Mouse (Mus musculus) limb, embryonic 12.5 days (tissue): ENCODE results near the gene Nid1. TPM values are rescaled to one million over a fixed set of nuclear protein-coding genes. Genes with fewer than 3 reads are reported as not detected.
"Not testable (repeated sequence)": the region's sequence is repeated elsewhere in the genome, so short reads cannot be mapped to it uniquely, and the experiment has no call there.

Source experiments
- ATAC-seq: fragments of 200-750 bp; cut with Nextera tagmentation; 2 replicates; pipeline ENCODE4 v1.8.0; 2017; ENCODE audit warnings: low read depth, moderate TSS enrichment; ENCODE audit not compliant: insufficient number of reproducible peaks, insufficient read depth, low FRiP score, low TSS enrichment
- H3K27ac ChIP-seq: fragments of 300-500 bp; sonication (generic); 2 replicates; pipeline ENCODE4 v1.5.1; 2016; ENCODE audit warnings: mild to moderate bottlenecking, moderate library complexity
- H3K27me3 ChIP-seq: fragments of 300-500 bp; sonication (generic); 2 replicates; pipeline ENCODE4 v1.6.1; 2016; ENCODE audit warnings: mild to moderate bottlenecking, moderate library complexity
- H3K36me3 ChIP-seq: fragments of 300-500 bp; sonication (generic); 2 replicates; pipeline ENCODE4 v1.6.1; 2016; ENCODE audit warnings: mild to moderate bottlenecking, moderate library complexity
- H3K4me1 ChIP-seq: fragments of 300-500 bp; sonication (generic); replicated peaks from 2 replicates; pipeline ENCODE4 v1.6.1; 2016
- H3K4me2 ChIP-seq: fragments of 300-500 bp; sonication (generic); 2 replicates; pipeline ENCODE4 v1.6.1; 2016; ENCODE audit warnings: mild to moderate bottlenecking, moderate library complexity
- H3K4me3 ChIP-seq: fragments of 300-500 bp; sonication (generic); replicated peaks from 2 replicates; pipeline ENCODE4 v1.5.1; 2016; ENCODE audit warnings: mild to moderate bottlenecking
- H3K9ac ChIP-seq: fragments of 300-500 bp; sonication (generic); replicated peaks from 2 replicates; pipeline ENCODE4 v1.6.1; 2016; ENCODE audit warnings: mild to moderate bottlenecking, moderate library complexity
- H3K9me3 ChIP-seq: fragments of 300-500 bp; sonication (generic); 2 replicates; pipeline ENCODE4 v1.6.1; 2016; ENCODE audit warnings: mild to moderate bottlenecking, moderate library complexity
- whole genome bisulfite sequencing: fragments of 180-500 bp; shearing (Covaris S2); methylation state at CpG from one replicate; pipeline ENCODE4 v1.1.7; 2016; 5-methylcytosine and 5-hydroxymethylcytosine counted together
- polyA plus RNA-seq: library from polyadenylated mRNA; unstranded; fragments of >200 nt; fragmentation: Nextera tagmentation; extraction: Ambion mirVana; gene quantifications from 2 replicates; pipeline ENCODE4 v1.2.1, GENCODE M21; 2016

The Nid1 gene
- polyA plus RNA-seq: 27.0 and 46.0 TPM in 2 replicates

GRCm38 (mm10) chr13:13437460-13438015, at the start of gene Nid1:
Gene Nid1, plus strand, starts transcription at chr13:13437551.
- not testable (repeated sequence) for H3K36me3 ChIP-seq, H3K27me3 ChIP-seq, H3K9ac ChIP-seq, H3K4me1 ChIP-seq, H3K27ac ChIP-seq, H3K9me3 ChIP-seq
- WGBS: under 1% methylated on average over 33 of the region's 39 CpGs
- Histone ChIP-seq H3K4me3 (peak within 1 kb of the TSS; percentile 29), H3K4me2 (peak within 1 kb of the TSS; percentile 47)
- ATAC-seq: peak; percentile 77

- not testable (repeated sequence) for H3K27ac ChIP-seq, H3K36me3 ChIP-seq, H3K9ac ChIP-seq, H3K4me1 ChIP-seq, H3K9me3 ChIP-seq, H3K27me3 ChIP-seq
- peak within 1 kb of the TSS; percentile 54 for H3K4me2 ChIP-seq
- 1% methylated on average over 60 of the region's 78 CpGs for WGBS
- peak; percentile 84 for ATAC-seq
- peak within 1 kb of the TSS; percentile 37 for H3K4me3 ChIP-seq
Observed at GRCm38 (mm10) chr13:13393228-13394095, 43.9 kb upstream of the Nid1 start, which contains the start of gene Gpr137b. Gene Gpr137b, minus strand, starts transcription at chr13:13394014.

- not testable (repeated sequence) for H3K4me1 ChIP-seq, H3K36me3 ChIP-seq, H3K27me3 ChIP-seq, H3K27ac ChIP-seq, H3K9me3 ChIP-seq, H3K9ac ChIP-seq
- H3K4me2 ChIP-seq: peak overlapping the region; percentile 54
- H3K4me3 ChIP-seq: peak overlapping the region; percentile 37
- ATAC-seq: peak; percentile 69
- WGBS: under 1% methylated on average over 15 of the region's 15 CpGs
Observed at GRCm38 (mm10) chr13:13394096-13394395, 43.3 kb upstream of the Nid1 start.

- H3K27me3 ChIP-seq, H3K4me3 ChIP-seq, H3K27ac ChIP-seq, H3K4me1 ChIP-seq, H3K4me2 ChIP-seq, H3K36me3 ChIP-seq, H3K9ac ChIP-seq, H3K9me3 ChIP-seq, ATAC-seq: not testable (repeated sequence)
- 82% methylated on average over 3 of the region's 3 CpGs for WGBS
Observed at GRCm38 (mm10) chr13:13400851-13401250, 36.5 kb upstream of the Nid1 start.

- H3K4me2 ChIP-seq, H3K9me3 ChIP-seq, H3K9ac ChIP-seq, H3K27me3 ChIP-seq, H3K4me3 ChIP-seq, ATAC-seq, H3K4me1 ChIP-seq, H3K27ac ChIP-seq, H3K36me3 ChIP-seq: not testable (repeated sequence)
- 56% methylated on average over 5 of the region's 5 CpGs for WGBS
Observed at GRCm38 (mm10) chr13:13402818-13403217, 34.5 kb upstream of the Nid1 start.

- not testable (repeated sequence) for H3K27ac ChIP-seq, H3K27me3 ChIP-seq, H3K9me3 ChIP-seq, H3K4me1 ChIP-seq, ATAC-seq, H3K4me3 ChIP-seq, H3K4me2 ChIP-seq, H3K9ac ChIP-seq, H3K36me3 ChIP-seq
- WGBS: 89% methylated on average over 3 of the region's 3 CpGs
Observed at GRCm38 (mm10) chr13:13403366-13403765, 34.0 kb upstream of the Nid1 start.

- WGBS: 88% methylated on average over 4 of the region's 6 CpGs
- H3K4me2 ChIP-seq, H3K4me3 ChIP-seq, H3K27me3 ChIP-seq, H3K27ac ChIP-seq, ATAC-seq, H3K9me3 ChIP-seq, H3K4me1 ChIP-seq, H3K36me3 ChIP-seq, H3K9ac ChIP-seq: not testable (repeated sequence)
Observed at GRCm38 (mm10) chr13:13403839-13404238, 33.5 kb upstream of the Nid1 start.

GRCm38 (mm10) chr13:13404517-13405155, 32.7 kb upstream of the Nid1 start:
- H3K4me1 ChIP-seq: not testable (repeated sequence)

GRCm38 (mm10) chr13:13405511-13405910, 31.8 kb upstream of the Nid1 start:
- not testable (repeated sequence) for ATAC-seq, H3K27me3 ChIP-seq, H3K9ac ChIP-seq, H3K9me3 ChIP-seq, H3K4me2 ChIP-seq, H3K4me1 ChIP-seq, H3K36me3 ChIP-seq, H3K27ac ChIP-seq, H3K4me3 ChIP-seq
- WGBS: no CpG with 5 or more reads among the region's 6 CpGs

More at GRCm38 (mm10) chr13:13404517-13405155, 32.7 kb upstream of the Nid1 start:
- H3K36me3 ChIP-seq, ATAC-seq, H3K27ac ChIP-seq, H3K4me3 ChIP-seq, H3K4me2 ChIP-seq, H3K27me3 ChIP-seq, H3K9me3 ChIP-seq, H3K9ac ChIP-seq: not testable (repeated sequence)
- WGBS: 88% methylated on average over 4 of the region's 6 CpGs

GRCm38 (mm10) chr13:13414206-13414605, 23.1 kb upstream of the Nid1 start:
- no peak for ATAC-seq
- Histone ChIP-seq H3K9ac (no peak overlapping the region), H3K9me3 (no peaks in the 10 kb centered on the region), H3K27me3 (no peaks in the 10 kb centered on the region), H3K36me3 (no peaks in the 10 kb centered on the region), H3K4me3 (no peak overlapping the region), H3K27ac (no peak overlapping the region), H3K4me1 (no peaks in the 10 kb centered on the region), H3K4me2 (no peak overlapping the region)
- WGBS: 80% methylated on average over 3 of the region's 3 CpGs

- H3K4me1 ChIP-seq, H3K4me3 ChIP-seq, H3K36me3 ChIP-seq, H3K9ac ChIP-seq, H3K9me3 ChIP-seq, H3K27ac ChIP-seq, H3K27me3 ChIP-seq: not testable (repeated sequence)
- peak overlapping the region; percentile 30 for H3K4me2 ChIP-seq
- ATAC-seq: peak; percentile 57; the same call in 1 of the 2 replicates
- WGBS: 37% methylated on average over 23 of the region's 23 CpGs
Observed at GRCm38 (mm10) chr13:13415120-13416006, 22.0 kb upstream of the Nid1 start.
